Mouse (Mus musculus): ENCODE results near the gene H2-Q1. TPM values are rescaled to one million over a fixed set of nuclear protein-coding genes. Genes with fewer than 3 reads are reported as not detected.
A peak's percentile ranks its signal among the peaks of the same experiment; 100 is the strongest.
"Not testable (repeated sequence)": the region's sequence is repeated elsewhere in the genome, so short reads cannot be mapped to it uniquely, and the experiment has no call there.

Gene H2-Q1
- polyA plus RNA-seq, 1 experiment from 2014 or later: 0.07 TPM

DNA sequence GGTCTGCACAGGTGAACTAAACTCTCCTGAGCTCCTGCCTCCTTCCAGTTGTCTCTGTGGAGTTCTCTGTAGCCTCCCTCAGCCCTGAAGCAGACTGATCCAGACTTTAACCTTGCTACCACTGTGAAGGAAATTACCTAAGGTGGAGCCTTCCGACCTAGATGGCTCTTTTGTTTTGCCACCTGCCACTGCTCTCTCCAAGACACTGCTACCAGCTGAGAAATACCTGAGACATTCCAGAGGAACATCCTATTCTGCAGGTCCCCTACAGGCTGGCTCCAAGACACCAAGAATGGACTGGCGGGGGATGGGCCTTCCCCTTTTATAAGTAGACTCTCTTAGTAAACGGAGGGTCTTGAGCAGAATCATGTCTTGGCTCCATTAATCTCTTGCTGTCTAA is 39.9 kb upstream of the H2-Q1 start:
- Histone ChIP-seq H3K27me3 (ENCODE audit: insufficient read depth, low read length) (peaks cover 11% of the 10 kb centered on the region; the same call in 1 of the 2 replicates), H3K4me3 (ENCODE audit: low read depth, low read length) (no peak overlapping the region), H3K27ac (ENCODE audit: low read depth) (no peak overlapping the region), H3K4me1 (ENCODE audit: insufficient read depth) (no peaks in the 10 kb centered on the region), H3K36me3 (replicated peaks; ENCODE audit: insufficient read depth, low read length) (no peaks in the 10 kb centered on the region), H3K4me2 (ENCODE audit: low read depth, low read length) (no peak overlapping the region), H3K9ac (replicated peaks) (no peak overlapping the region), H3K9me3 (ENCODE audit: low read length) (no peaks in the 10 kb centered on the region)
- ATAC-seq: no peak
- DNase-seq: no peak
- WGBS (ENCODE audit: insufficient replicate concordance): 73% methylated on average over 3 of the region's 3 CpGs
- TF ChIP-seq EP300 (IDR thresholded peaks at IDR 0.05; ENCODE audit: low read depth): no peak
- no peak for TF ChIP-seq CTCF (IDR thresholded peaks at IDR 0.05; ENCODE audit: low read depth)

DNA sequence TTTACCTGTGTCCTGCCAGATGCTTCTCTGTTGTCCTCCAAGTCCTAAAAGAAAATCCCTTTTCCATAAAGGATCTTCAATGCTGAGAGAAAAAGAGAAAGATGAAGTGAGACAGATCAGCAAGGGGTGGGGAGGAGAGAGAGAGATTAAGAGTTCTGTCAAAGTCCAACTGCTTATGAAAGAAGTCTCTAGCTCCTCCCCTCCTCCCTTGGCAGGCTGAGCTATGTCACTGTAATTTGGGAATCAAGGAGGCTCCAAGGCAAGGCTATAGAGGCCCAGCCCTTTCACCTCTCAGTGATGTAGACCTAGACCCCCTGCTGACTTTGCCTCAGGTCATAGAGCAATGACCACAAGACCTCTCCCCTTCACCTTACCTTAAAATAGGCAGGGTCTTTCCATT is 34.8 kb upstream of the H2-Q1 start:
- no peak for TF ChIP-seq CTCF (IDR thresholded peaks at IDR 0.05; ENCODE audit: low read depth)
- no peak for TF ChIP-seq EP300 (IDR thresholded peaks at IDR 0.05; ENCODE audit: low read depth)
- DNase-seq: no peak
- no peak overlapping the region for H3K4me2 ChIP-seq (ENCODE audit: low read depth, low read length)

DNA sequence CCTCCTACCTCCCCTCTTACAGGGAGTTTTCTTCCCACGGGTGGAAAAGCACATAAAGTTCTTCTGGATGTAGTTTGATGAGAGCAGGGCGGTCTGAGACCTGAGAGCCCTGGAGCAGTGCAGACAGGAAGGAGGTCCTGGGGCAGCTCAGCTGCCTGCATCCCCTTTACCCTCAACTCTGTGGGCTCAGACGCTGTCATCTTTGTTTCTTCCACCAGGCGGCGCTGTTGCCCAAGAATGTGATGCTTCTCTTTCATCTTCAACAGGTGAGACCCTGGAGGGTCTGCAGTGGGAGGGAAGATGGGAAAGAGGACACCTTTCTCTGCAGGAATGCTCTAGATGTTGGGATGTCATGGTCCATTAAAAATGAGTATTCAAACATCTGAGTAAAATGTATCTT is 24.4 kb upstream of the H2-Q1 start:
- ATAC-seq; H3K36me3 ChIP-seq (replicated peaks; ENCODE audit: insufficient read depth, low read length); H3K4me2 ChIP-seq (ENCODE audit: low read depth, low read length); H3K27ac ChIP-seq (ENCODE audit: low read depth); H3K4me3 ChIP-seq (ENCODE audit: low read depth, low read length); H3K4me1 ChIP-seq (ENCODE audit: insufficient read depth); H3K9ac ChIP-seq (replicated peaks); H3K9me3 ChIP-seq (ENCODE audit: low read length); H3K27me3 ChIP-seq (ENCODE audit: insufficient read depth, low read length): not testable (repeated sequence)
- peak; percentile 55 for DNase-seq
- TF ChIP-seq CTCF (IDR thresholded peaks at IDR 0.05; ENCODE audit: low read depth): peak; percentile 88
- 5% methylated on average over 5 of the region's 5 CpGs for WGBS (ENCODE audit: insufficient replicate concordance)

More for the DNA sequence above, 34.8 kb upstream of the H2-Q1 start:
- no peak for ATAC-seq
- Histone ChIP-seq H3K27ac (ENCODE audit: low read depth) (no peak overlapping the region), H3K36me3 (replicated peaks; ENCODE audit: insufficient read depth, low read length) (no peaks in the 10 kb centered on the region), H3K27me3 (ENCODE audit: insufficient read depth, low read length) (0 out of 2 replicates have a peak, but pooled peaks cover 5% of the 10 kb centered on the region), H3K9ac (replicated peaks) (no peak overlapping the region), H3K4me1 (ENCODE audit: insufficient read depth) (no peaks in the 10 kb centered on the region), H3K4me3 (ENCODE audit: low read depth, low read length) (no peak overlapping the region), H3K9me3 (ENCODE audit: low read length) (no peaks in the 10 kb centered on the region)

DNA sequence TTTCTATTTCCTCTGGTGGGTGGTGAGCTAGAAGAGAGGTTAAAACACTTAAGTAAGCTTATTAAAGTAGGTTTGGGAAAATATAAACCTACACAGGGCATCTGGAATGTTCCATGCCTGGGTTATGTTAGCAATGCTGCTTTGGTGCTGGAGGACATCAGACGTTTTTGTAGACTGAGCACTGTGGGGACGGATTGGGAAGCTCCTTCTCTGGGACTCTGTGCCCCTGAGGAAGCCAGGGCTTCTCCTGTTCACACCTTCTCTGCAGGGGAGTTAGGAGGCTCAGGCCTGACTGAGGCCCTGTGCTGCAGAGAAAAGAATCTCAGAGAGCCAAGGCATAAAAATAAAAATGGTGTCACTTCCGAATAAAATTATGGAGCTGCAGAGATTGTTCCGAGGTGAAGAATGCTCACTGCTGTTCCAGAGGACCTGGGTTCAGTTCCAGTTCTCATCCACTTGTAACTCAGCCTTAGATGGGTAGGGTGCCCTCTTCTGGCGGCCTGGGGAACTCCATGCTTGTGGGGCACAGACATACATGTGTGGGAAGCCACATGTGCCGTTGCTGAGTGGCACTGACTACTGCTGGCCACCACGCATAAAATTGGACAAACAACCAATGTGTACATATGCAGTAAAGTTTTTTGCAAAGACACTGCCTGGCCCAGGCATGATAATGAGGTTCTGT is 19.8 kb upstream of the H2-Q1 start:
- not testable (repeated sequence) for H3K27me3 ChIP-seq (ENCODE audit: insufficient read depth, low read length); H3K36me3 ChIP-seq (replicated peaks; ENCODE audit: insufficient read depth, low read length); H3K4me3 ChIP-seq (ENCODE audit: low read depth, low read length); H3K4me2 ChIP-seq (ENCODE audit: low read depth, low read length); H3K9me3 ChIP-seq (ENCODE audit: low read length); ATAC-seq; DNase-seq; H3K9ac ChIP-seq (replicated peaks); H3K27ac ChIP-seq (ENCODE audit: low read depth); H3K4me1 ChIP-seq (ENCODE audit: insufficient read depth)
- 80% methylated on average over 7 of the region's 7 CpGs for WGBS (ENCODE audit: insufficient replicate concordance)
- peak; percentile 36; the same call in 1 of the 2 replicates for TF ChIP-seq CTCF (IDR thresholded peaks at IDR 0.05; ENCODE audit: low read depth)

DNA sequence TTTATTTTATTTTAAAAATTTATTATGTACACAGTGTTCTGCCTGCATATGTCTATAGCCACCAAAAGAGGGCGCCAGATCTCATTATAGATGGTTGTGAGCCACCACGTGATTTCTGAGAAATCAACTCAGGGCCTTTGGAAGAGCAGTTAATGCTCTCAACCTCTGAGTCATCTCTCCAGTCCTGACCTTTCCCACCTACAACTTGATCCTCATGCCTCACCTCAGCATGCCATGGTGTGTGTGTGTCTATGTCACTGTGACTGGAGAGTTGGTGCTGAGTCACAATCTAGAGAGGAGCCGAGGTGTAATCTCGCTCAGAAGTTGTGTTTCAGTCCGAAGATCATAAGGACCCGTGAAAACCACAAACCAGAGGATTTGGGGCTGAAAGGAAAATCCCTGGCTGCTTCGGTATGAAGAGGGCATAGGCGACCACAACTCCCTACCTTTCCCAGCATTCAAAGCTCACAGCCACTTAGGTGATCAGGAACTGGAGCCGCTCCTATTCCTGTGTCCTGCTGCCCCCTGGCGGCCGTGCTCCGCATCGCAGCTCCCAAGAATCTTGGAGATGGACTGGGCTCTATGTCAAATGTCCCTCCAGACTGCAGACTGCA is 18.5 kb upstream of the H2-Q1 start:
- DNase-seq (peak; percentile 85), ATAC-seq (peak; percentile 54)
- no peak overlapping the region for H3K4me3 ChIP-seq (ENCODE audit: low read depth, low read length)
- peak overlapping the region; percentile 18; the same call in 1 of the 2 replicates for H3K4me2 ChIP-seq (ENCODE audit: low read depth, low read length)
- H3K27ac ChIP-seq (ENCODE audit: low read depth): no peak overlapping the region
- H3K4me1 ChIP-seq (ENCODE audit: insufficient read depth): no peaks in the 10 kb centered on the region
- H3K9me3 ChIP-seq (ENCODE audit: low read length): no peaks in the 10 kb centered on the region
- H3K36me3 ChIP-seq (replicated peaks; ENCODE audit: insufficient read depth, low read length): no peaks in the 10 kb centered on the region
- WGBS (ENCODE audit: insufficient replicate concordance): 24% methylated on average over 13 of the region's 13 CpGs
- TF ChIP-seq CTCF (IDR thresholded peaks at IDR 0.05; ENCODE audit: low read depth) (peak; percentile 93), EP300 (IDR thresholded peaks at IDR 0.05; ENCODE audit: low read depth) (no peak)
- H3K27me3 ChIP-seq (ENCODE audit: insufficient read depth, low read length): no peaks in the 10 kb centered on the region
- H3K9ac ChIP-seq (replicated peaks): no peak overlapping the region

DNA sequence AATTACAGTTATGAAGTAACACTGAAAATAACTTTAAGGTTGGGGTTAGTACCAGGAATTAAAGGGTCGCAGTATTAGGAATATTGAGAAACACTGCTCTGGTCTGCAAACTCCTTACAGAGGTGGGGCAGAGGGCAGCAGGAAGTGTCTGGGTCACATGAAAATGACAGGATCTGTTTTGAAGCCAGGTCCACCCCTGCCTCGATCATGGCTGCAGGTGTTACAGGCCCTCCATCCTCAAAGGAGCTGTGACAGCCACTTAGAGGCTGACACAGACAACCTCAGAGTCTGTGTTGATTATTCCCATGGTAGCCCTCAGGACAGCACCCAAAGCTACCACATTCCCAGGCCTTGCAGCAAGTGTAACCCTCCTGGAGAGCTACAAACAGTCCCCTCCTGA is 16.9 kb upstream of the H2-Q1 start:
- Histone ChIP-seq H3K4me3 (ENCODE audit: low read depth, low read length) (no peak overlapping the region), H3K4me2 (ENCODE audit: low read depth, low read length) (no peak overlapping the region), H3K9ac (replicated peaks) (no peak overlapping the region), H3K36me3 (replicated peaks; ENCODE audit: insufficient read depth, low read length) (no peaks in the 10 kb centered on the region), H3K9me3 (ENCODE audit: low read length) (no peaks in the 10 kb centered on the region), H3K4me1 (ENCODE audit: insufficient read depth) (no peaks in the 10 kb centered on the region), H3K27ac (ENCODE audit: low read depth) (no peak overlapping the region), H3K27me3 (ENCODE audit: insufficient read depth, low read length) (no peaks in the 10 kb centered on the region)
- DNase-seq (no peak), ATAC-seq (no peak)
- TF ChIP-seq CTCF (IDR thresholded peaks at IDR 0.05; ENCODE audit: low read depth) (no peak), EP300 (IDR thresholded peaks at IDR 0.05; ENCODE audit: low read depth) (no peak)
- 56% methylated on average over 2 of the region's 2 CpGs for WGBS (ENCODE audit: insufficient replicate concordance)

Data from liver, postnatal 0 days (tissue).